Mouse (Mus musculus) MEL (cell line): ENCODE data around the gene Bnip3. TPM values are rescaled to one million over a fixed set of nuclear protein-coding genes. Genes with fewer than 3 reads are reported as not detected.

Experiments
- DNase-seq: peaks from one replicate; pipeline ENCODE4 v3.0.0; 2011; ENCODE audit warnings: low read depth, low spot score
- H3K27ac ChIP-seq: 2 replicates; pipeline ENCODE4 v1.5.1; 2012; ENCODE audit warnings: low read depth, mild to moderate bottlenecking, control low read depth, low read length, moderate library complexity; ENCODE audit not compliant: control insufficient read depth
- H3K27me3 ChIP-seq, 2 experiments: fragments of 150-350 bp in 1 of 2; sonication (generic) in 1 of 2; 2 replicates each; pipeline ENCODE4 v1.6.1; 2012; ENCODE audit warnings: low read length in 2 of 2, mild to moderate bottlenecking in 2 of 2, improper control_type of control experiment in 1 of 2, moderate library complexity in 1 of 2; ENCODE audit not compliant: insufficient read depth in 2 of 2, control insufficient read depth in 1 of 2
- H3K36me3 ChIP-seq, 2 experiments: 2 replicates each; pipeline ENCODE4 v1.6.1; 2012 to 2014; ENCODE audit warnings: low read length in 2 of 2, improper control_type of control experiment in 1 of 2, inconsistent platforms in 1 of 2, mild to moderate bottlenecking in 1 of 2; ENCODE audit not compliant: insufficient read depth in 2 of 2, control insufficient read depth in 1 of 2
- H3K4me1 ChIP-seq, 2 experiments: fragments of 150-350 bp in 1 of 2; sonication (generic) in 1 of 2; 2 replicates each; pipeline ENCODE4 v1.6.1; 2012; ENCODE audit warnings: low read length in 2 of 2, improper control_type of control experiment in 1 of 2, mild to moderate bottlenecking in 1 of 2; ENCODE audit not compliant: insufficient read depth in 2 of 2, control insufficient read depth in 1 of 2
- H3K4me3 ChIP-seq, 2 experiments: fragments of 150-350 bp in 1 of 2; sonication (generic) in 1 of 2; 2 replicates each; pipeline ENCODE4 v1.5.1; 2012; ENCODE audit warnings: low read depth in 2 of 2, low read length in 2 of 2, mild to moderate bottlenecking in 2 of 2, moderate library complexity in 2 of 2, control low read depth in 1 of 2, improper control_type of control experiment in 1 of 2; ENCODE audit not compliant: control insufficient read depth in 1 of 2, insufficient read depth in 1 of 2
- H3K79me2 ChIP-seq: 2 replicates; pipeline ENCODE4 v1.6.1; 2012; ENCODE audit warnings: mild to moderate bottlenecking, low read length, moderate library complexity; ENCODE audit not compliant: control insufficient read depth, poor library complexity, insufficient read depth
- H3K9ac ChIP-seq: 2 replicates; pipeline ENCODE4 v1.6.1; 2012; ENCODE audit warnings: low read depth, mild to moderate bottlenecking, control low read depth, low read length, moderate library complexity; ENCODE audit not compliant: control insufficient read depth, poor library complexity, severe bottlenecking
- H3K9me3 ChIP-seq: fragments of 150-350 bp; sonication (generic); replicated peaks from 2 replicates; pipeline ENCODE4 v1.6.1; 2012; ENCODE audit warnings: mild to moderate bottlenecking, low read length, improper control_type of control experiment, moderate library complexity; ENCODE audit not compliant: insufficient read depth
- BHLHE40 ChIP-seq: IDR thresholded peaks from 2 replicates; pipeline ENCODE4 v1.6.1; 2012; ENCODE audit warnings: low read depth, mild to moderate bottlenecking, inconsistent platforms, low read length, improper control_type of control experiment, borderline replicate concordance
- CHD2 ChIP-seq: IDR thresholded peaks from 2 replicates; pipeline ENCODE4 v1.6.1; 2011; ENCODE audit warnings: low read length, improper control_type of control experiment
- CTCF ChIP-seq, 3 experiments: IDR thresholded peaks in 2 of 3; conservative IDR thresholded peaks in 1 of 3; 2 replicates each; pipeline ENCODE4 v1.5.1; 2011 to 2012; ENCODE audit warnings: low read length in 3 of 3, low read depth in 2 of 3, mild to moderate bottlenecking in 2 of 3, improper control_type of control experiment in 1 of 3, inconsistent platforms in 1 of 3, mixed read lengths in 1 of 3, moderate library complexity in 1 of 3; ENCODE audit not compliant: control insufficient read depth in 1 of 3, insufficient read depth in 1 of 3, poor library complexity in 1 of 3, severe bottlenecking in 1 of 3
- ELF1 ChIP-seq: IDR thresholded peaks from 2 replicates; pipeline ENCODE4 v1.6.1; 2014; ENCODE audit warnings: low read depth, mild to moderate bottlenecking, inconsistent platforms, low read length, improper control_type of control experiment, moderate library complexity
- EP300 ChIP-seq, 2 experiments: IDR thresholded peaks; 2 replicates each; pipeline ENCODE4 v1.6.1; 2011; ENCODE audit warnings: improper control_type of control experiment in 2 of 2, low read length in 2 of 2, low read depth in 1 of 2, mild to moderate bottlenecking in 1 of 2
- KAT2A ChIP-seq: conservative IDR thresholded peaks from 2 replicates; pipeline ENCODE4 v1.6.1; 2012; ENCODE audit warnings: low read depth, low read length, improper control_type of control experiment, inconsistent platforms
- MAZ ChIP-seq: IDR thresholded peaks from 2 replicates; pipeline ENCODE4 v1.6.1; 2012; ENCODE audit warnings: low read depth, mild to moderate bottlenecking, inconsistent platforms, low read length, improper control_type of control experiment
- MEF2A ChIP-seq: IDR thresholded peaks from 2 replicates; pipeline ENCODE4 v1.6.1; 2014; ENCODE audit warnings: low read depth, mild to moderate bottlenecking, inconsistent platforms, low read length, improper control_type of control experiment; ENCODE audit not compliant: poor library complexity, insufficient replicate concordance, severe bottlenecking; ENCODE audit errors: extremely low read depth
- MXI1 ChIP-seq: IDR thresholded peaks from 2 replicates; pipeline ENCODE4 v1.6.1; 2011; ENCODE audit warnings: mild to moderate bottlenecking, low read depth, low read length, improper control_type of control experiment
- MYC ChIP-seq: IDR thresholded peaks from 2 replicates; pipeline ENCODE4 v1.6.1; 2011; ENCODE audit warnings: low read depth, mild to moderate bottlenecking, low read length, improper control_type of control experiment, moderate library complexity
- POLR2A ChIP-seq, 2 experiments: IDR thresholded peaks; 2 replicates each; pipeline ENCODE4 v1.6.1; 2011 to 2012; ENCODE audit warnings: low read length in 2 of 2, mild to moderate bottlenecking in 2 of 2, control low read depth in 1 of 2, improper control_type of control experiment in 1 of 2, low read depth in 1 of 2, moderate library complexity in 1 of 2; ENCODE audit not compliant: control insufficient read depth in 1 of 2, insufficient read depth in 1 of 2, poor library complexity in 1 of 2
- POLR2AphosphoS2 ChIP-seq: IDR thresholded peaks from 2 replicates; pipeline ENCODE4 v1.6.1; 2011; ENCODE audit warnings: low read length, improper control_type of control experiment
- POLR2AphosphoS5 ChIP-seq: IDR thresholded peaks from 2 replicates; pipeline ENCODE4 v1.6.1; 2012; ENCODE audit warnings: low read depth, borderline replicate concordance, mild to moderate bottlenecking, inconsistent platforms, low read length, moderate library complexity, mixed read lengths
- RAD21 ChIP-seq: IDR thresholded peaks from 2 replicates; pipeline ENCODE4 v1.6.1; 2011; ENCODE audit warnings: mild to moderate bottlenecking, low read depth, low read length, improper control_type of control experiment
- SIN3A ChIP-seq: IDR thresholded peaks from 2 replicates; pipeline ENCODE4 v1.6.1; 2012; ENCODE audit warnings: low read length, improper control_type of control experiment, inconsistent platforms
- SMC3 ChIP-seq: IDR thresholded peaks from 2 replicates; pipeline ENCODE4 v1.6.1; 2011; ENCODE audit warnings: low read depth, low read length, improper control_type of control experiment
- TAL1 ChIP-seq: IDR thresholded peaks from 2 replicates; pipeline ENCODE4 v1.6.1; 2012; ENCODE audit warnings: mild to moderate bottlenecking, inconsistent platforms, low read length, moderate library complexity, mixed read lengths
- TBP ChIP-seq: IDR thresholded peaks from 2 replicates; pipeline ENCODE4 v1.8.0; 2011; ENCODE audit warnings: low read depth, low read length, improper control_type of control experiment
- UBTF ChIP-seq: IDR thresholded peaks from 2 replicates; pipeline ENCODE4 v1.6.1; 2012; ENCODE audit warnings: low read depth, mild to moderate bottlenecking, inconsistent platforms, low read length, improper control_type of control experiment, moderate library complexity, borderline replicate concordance; ENCODE audit not compliant: insufficient read depth
- USF1 ChIP-seq: IDR thresholded peaks from 2 replicates; pipeline ENCODE4 v1.6.1; 2014; ENCODE audit warnings: low read depth, mild to moderate bottlenecking, inconsistent platforms, low read length, improper control_type of control experiment, moderate library complexity
- ZC3H11A ChIP-seq: IDR thresholded peaks from 2 replicates; pipeline ENCODE4 v1.6.1; 2012; ENCODE audit warnings: low read depth, mild to moderate bottlenecking, inconsistent platforms, low read length, improper control_type of control experiment
- ZKSCAN1 ChIP-seq: IDR thresholded peaks from 2 replicates; pipeline ENCODE4 v1.6.1; 2012; ENCODE audit warnings: low read depth, mild to moderate bottlenecking, inconsistent platforms, low read length, improper control_type of control experiment, moderate library complexity
- polyA plus RNA-seq, 2 experiments: library from polyadenylated mRNA; stranded (reverse) in 1 of 2; unstranded in 1 of 2; fragments of >175 nt in 1 of 2; fragments of >200 nt in 1 of 2; gene quantifications; 2 replicates each; pipeline versions ENCODE4 v1.2.1 to v1.2.4; 2012; ENCODE audit warnings: low replicate concordance in 2 of 2, low read depth in 1 of 2; ENCODE audit not compliant: insufficient read length in 2 of 2, insufficient read depth in 1 of 2, missing spikeins in 1 of 2
- total RNA-seq: library from RNA; depleted of rRNA; stranded (reverse); fragments of 300-350 nt; gene quantifications from 2 replicates; pipeline ENCODE4 v1.2.3, GENCODE M21; 2012

Gene Bnip3
- total and polyA plus RNA-seq, 3 experiments: 37.0 to 135 TPM; not detected in 1

GRCm38 (mm10) chr7:138919156-138919944 lies 10.0 kb upstream of the Bnip3 start:
- Histone ChIP-seq H3K9ac (peak overlapping the region; percentile 57), H3K4me3 (peak overlapping the region; percentile 62 to 79), H3K27ac (peak overlapping the region; percentile 44), H3K9me3 (no peaks in the 10 kb centered on the region), H3K79me2 (no peaks in the 10 kb centered on the region), H3K36me3 (no peaks in the 10 kb centered on the region), H3K4me1 (0 out of 4 replicates have a peak, but pooled peaks cover 0 to 5% of the 10 kb centered on the region in 2 experiments), H3K27me3 (no peaks in the 10 kb centered on the region)
- peak; percentile 84 for DNase-seq
- TF ChIP-seq CTCF (IDR thresholded peaks at IDR 0.05 in 2 of 3, conservative IDR thresholded peaks at IDR 0.05 in 1 of 3; ENCODE audit: control insufficient read depth in 1 of 3, insufficient read depth in 1 of 3, low read depth in 2 of 3, low read length in 3 of 3, poor library complexity in 1 of 3, severe bottlenecking in 1 of 3) (peak in 2 of 3 experiments; percentile 11 to 35; a peak in 2 of 6 replicates), SIN3A (peak; percentile 89), SMC3 (no peak), POLR2A (IDR thresholded peaks at IDR 0.05; ENCODE audit: control insufficient read depth in 1 of 2, insufficient read depth in 1 of 2, low read depth in 1 of 2, low read length in 2 of 2, poor library complexity in 1 of 2) (0 out of 4 replicates have a peak, but pooled peaks of 1 of the 2 experiments have one; percentile 22), TBP (peak; percentile 93), BHLHE40 (peak; percentile 61; the same call in 1 of the 2 replicates), EP300 (IDR thresholded peaks at IDR 0.05; ENCODE audit: low read depth in 1 of 2, low read length in 2 of 2) (0 out of 4 replicates have a peak, but pooled peaks of 1 of the 2 experiments have one; percentile 3), MXI1 (peak; percentile 71), KAT2A (no peak), POLR2AphosphoS5 (no peak), MAZ (no peak), UBTF (0 out of 2 replicates have a peak, but pooled peaks have one; percentile 34), ZC3H11A (no peak), POLR2AphosphoS2 (no peak), MEF2A (0 out of 2 replicates have a peak, but pooled peaks have one; percentile 67), TAL1 (peak; percentile 25; the same call in 1 of the 2 replicates), CHD2 (no peak), RAD21 (no peak), MYC (0 out of 2 replicates have a peak, but pooled peaks have one; percentile 15), ELF1 (peak; percentile 25; the same call in 1 of the 2 replicates), ZKSCAN1 (no peak), USF1 (peak; percentile 50; the same call in 1 of the 2 replicates)
